Mouse (Mus musculus) myocyte (in vitro differentiated cells): ENCODE measurements around the gene Prkch. TPM values are rescaled to one million over a fixed set of nuclear protein-coding genes. Genes with fewer than 3 reads are reported as not detected.

Source experiments
- H3K27me3 ChIP-seq: one replicate; pipeline ENCODE4 v1.6.1; 2011; ENCODE audit not compliant: control insufficient read depth, insufficient read depth, insufficient read length
- H3K36me3 ChIP-seq: one replicate; pipeline ENCODE4 v1.6.1; 2011; ENCODE audit not compliant: control insufficient read depth, insufficient read depth
- H3K4me2 ChIP-seq: one replicate; pipeline ENCODE4 v1.6.1; 2011; ENCODE audit warnings: low read depth, control low read depth
- H3K4me3 ChIP-seq: one replicate; pipeline ENCODE4 v1.5.1; 2011; ENCODE audit warnings: mild to moderate bottlenecking, control low read depth, moderate library complexity
- H3K79me2 ChIP-seq: one replicate; pipeline ENCODE4 v1.6.1; 2011; ENCODE audit not compliant: control insufficient read depth, insufficient read depth
- H3ac ChIP-seq: one replicate; pipeline ENCODE4 v1.6.1; 2011; ENCODE audit not compliant: control insufficient read depth, insufficient read length
- CEBPB ChIP-seq: IDR thresholded peaks from 2 replicates; pipeline ENCODE4 v1.6.1; 2011; ENCODE audit warnings: mild to moderate bottlenecking, moderate library complexity; ENCODE audit not compliant: poor library complexity, insufficient read depth, severe bottlenecking
- E2F4 ChIP-seq: IDR thresholded peaks from one replicate; pipeline ENCODE4 v1.6.1; 2011; ENCODE audit warnings: mild to moderate bottlenecking, control low read depth, moderate library complexity; ENCODE audit not compliant: insufficient read depth
- MAX ChIP-seq: IDR thresholded peaks from one replicate; pipeline ENCODE4 v1.6.1; 2011; ENCODE audit warnings: low read depth, mild to moderate bottlenecking, control low read depth
- MYOD1 ChIP-seq, 3 experiments: IDR thresholded peaks; one replicate each; pipeline ENCODE4 v1.6.1; 2011; ENCODE audit warnings: control low read depth in 2 of 3, low read depth in 2 of 3, mild to moderate bottlenecking in 2 of 3, moderate library complexity in 1 of 3; ENCODE audit not compliant: insufficient read length in 2 of 3, control insufficient read depth in 1 of 3
- MYOG ChIP-seq, 3 experiments: IDR thresholded peaks; one replicate each; pipeline ENCODE4 v1.6.1; 2011; ENCODE audit warnings: control low read depth in 2 of 3, low read depth in 2 of 3, mild to moderate bottlenecking in 2 of 3; ENCODE audit not compliant: insufficient read length in 2 of 3, control insufficient read depth in 1 of 3, insufficient read depth in 1 of 3
- POLR2A ChIP-seq: IDR thresholded peaks from one replicate; pipeline ENCODE4 v1.6.1; 2011; ENCODE audit warnings: low read depth, mild to moderate bottlenecking, control low read depth, moderate library complexity; ENCODE audit not compliant: insufficient read length
- POLR2AphosphoS2 ChIP-seq: IDR thresholded peaks from one replicate; pipeline ENCODE4 v1.6.1; 2011; ENCODE audit warnings: low read depth, control low read depth; ENCODE audit not compliant: insufficient read length
- REST ChIP-seq: IDR thresholded peaks from one replicate; pipeline ENCODE4 v1.6.1; 2011; ENCODE audit warnings: mild to moderate bottlenecking, control low read depth, moderate library complexity; ENCODE audit not compliant: insufficient read depth, insufficient read length
- SRF ChIP-seq: IDR thresholded peaks from one replicate; pipeline ENCODE4 v1.6.1; 2011; ENCODE audit warnings: low read depth; ENCODE audit not compliant: control insufficient read depth, insufficient read length
- TCF12 ChIP-seq: IDR thresholded peaks from one replicate; pipeline ENCODE4 v1.6.1; 2011; ENCODE audit warnings: mild to moderate bottlenecking, control low read depth; ENCODE audit not compliant: poor library complexity, insufficient read depth, severe bottlenecking
- TCF3 ChIP-seq: IDR thresholded peaks from one replicate; pipeline ENCODE4 v1.6.1; 2011; ENCODE audit warnings: low read depth, control low read depth; ENCODE audit not compliant: insufficient read length
- USF1 ChIP-seq: IDR thresholded peaks from one replicate; pipeline ENCODE4 v1.6.1; 2011; ENCODE audit warnings: low read depth, mild to moderate bottlenecking, control low read depth, moderate library complexity
- polyA plus RNA-seq: library from polyadenylated mRNA; unstranded; fragments of >200 nt; fragmentation: generic; extraction: Trizol; gene quantifications from one replicate; pipeline ENCODE4 v1.2.1, GENCODE M21; 2012; ENCODE audit warnings: missing spikeins

Prkch gene
- polyA plus RNA-seq, 1 experiment, result 0.10 TPM

GRCm38 (mm10) chr12:73656568-73657204 lies 72.1 kb downstream of the Prkch start:
- no peak overlapping the region for H3K4me2 ChIP-seq
- no peak overlapping the region for H3K4me3 ChIP-seq
- H3K79me2 ChIP-seq, result no peaks in the 10 kb centered on the region
- H3K27me3 ChIP-seq, result peaks cover 42% of the 10 kb centered on the region
- TF ChIP-seq MYOG (IDR thresholded peaks at IDR 0.05; ENCODE audit: control insufficient read depth in 1 of 3, insufficient read depth in 1 of 3, insufficient read length in 2 of 3, low read depth in 2 of 3) (no peak), CEBPB (no peak), POLR2AphosphoS2 (no peak), POLR2A (no peak), MYOD1 (IDR thresholded peaks at IDR 0.05; ENCODE audit: control insufficient read depth in 1 of 3, insufficient read length in 2 of 3, low read depth in 2 of 3) (no peak), E2F4 (no peak), USF1 (no peak), REST (no peak), MAX (no peak), TCF12 (no peak), SRF (no peak), TCF3 (no peak)
- H3ac ChIP-seq, result no peak overlapping the region
- no peaks in the 10 kb centered on the region for H3K36me3 ChIP-seq

DNA sequence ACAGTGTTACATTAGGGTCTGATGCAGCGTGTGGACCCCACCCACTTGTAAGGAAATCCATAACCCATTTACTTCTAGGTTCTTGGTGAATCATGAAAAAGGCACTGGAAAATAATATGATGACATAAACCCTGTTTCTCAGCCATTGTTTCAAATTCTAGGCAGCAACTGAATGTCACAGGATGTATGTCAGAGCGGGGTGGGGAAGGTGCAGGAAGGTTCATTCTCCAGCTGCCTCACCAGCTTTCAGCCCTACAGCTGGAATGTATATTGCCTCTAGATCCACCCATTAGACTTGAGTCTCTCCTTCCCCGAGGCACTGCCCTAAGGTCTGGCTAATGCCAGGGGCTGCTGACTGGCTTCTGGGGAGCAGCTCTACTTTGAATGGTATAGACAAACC lies 78.8 kb downstream of the Prkch start:
- no peak overlapping the region for H3K4me3 ChIP-seq
- TF ChIP-seq E2F4 (no peak), REST (no peak), SRF (no peak), POLR2AphosphoS2 (no peak), MYOD1 (IDR thresholded peaks at IDR 0.05; ENCODE audit: control insufficient read depth in 1 of 3, insufficient read length in 2 of 3, low read depth in 2 of 3) (no peak), MAX (no peak), MYOG (IDR thresholded peaks at IDR 0.05; ENCODE audit: control insufficient read depth in 1 of 3, insufficient read depth in 1 of 3, insufficient read length in 2 of 3, low read depth in 2 of 3) (no peak), USF1 (no peak), TCF12 (no peak), TCF3 (no peak), CEBPB (no peak), POLR2A (no peak)
- no peak overlapping the region for H3ac ChIP-seq
- peaks cover 40% of the 10 kb centered on the region for H3K27me3 ChIP-seq
- H3K4me2 ChIP-seq, result no peak overlapping the region
- H3K79me2 ChIP-seq, result no peaks in the 10 kb centered on the region
- H3K36me3 ChIP-seq, result no peaks in the 10 kb centered on the region

DNA sequence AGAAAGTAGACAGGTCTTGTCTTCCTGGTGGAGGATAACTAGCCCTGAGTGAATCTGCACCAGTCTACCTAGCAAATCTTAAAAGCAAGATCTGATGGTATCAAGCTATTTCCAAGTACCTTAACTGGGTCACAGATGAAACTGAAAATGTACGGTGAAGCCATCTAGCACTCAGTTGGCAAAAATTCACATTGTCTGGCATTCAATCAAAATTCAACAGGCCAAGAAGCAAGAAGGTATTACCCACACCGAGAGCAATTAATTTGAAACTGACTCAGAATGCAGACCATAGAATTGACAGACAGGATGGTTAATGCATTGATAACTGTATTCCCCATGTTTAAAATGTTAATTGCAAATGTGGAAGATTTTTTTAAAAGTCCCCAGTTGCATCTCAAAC lies 82.1 kb downstream of the Prkch start:
- H3K36me3 ChIP-seq, result no peaks in the 10 kb centered on the region
- H3ac ChIP-seq, result no peak overlapping the region
- H3K4me3 ChIP-seq, result no peak overlapping the region
- TF ChIP-seq CEBPB (no peak), SRF (no peak)
- no peaks in the 10 kb centered on the region for H3K79me2 ChIP-seq
- H3K27me3 ChIP-seq, result peaks cover 27% of the 10 kb centered on the region
- no peak overlapping the region for H3K4me2 ChIP-seq

DNA sequence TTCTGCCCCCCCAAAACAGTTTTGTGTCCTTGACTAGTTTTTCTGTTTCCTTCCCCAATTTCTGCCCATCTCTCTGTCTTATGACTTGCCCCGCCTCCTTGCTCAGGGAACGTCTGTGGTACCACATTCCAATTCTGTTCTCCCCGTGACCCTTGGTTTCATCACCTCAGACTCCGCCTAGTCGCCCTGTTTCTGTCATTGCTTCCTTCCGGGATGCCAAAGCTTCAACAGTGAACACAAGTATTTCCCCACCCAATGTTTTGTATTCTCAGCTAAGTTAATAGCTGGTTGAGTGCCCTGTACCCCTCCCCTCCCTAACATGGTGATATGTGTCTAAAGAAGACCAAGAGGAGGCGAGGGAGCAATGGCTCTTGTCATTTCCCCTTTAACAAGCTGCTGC lies 83.0 kb downstream of the Prkch start:
- Histone ChIP-seq H3K36me3 (no peaks in the 10 kb centered on the region), H3K79me2 (no peaks in the 10 kb centered on the region), H3K4me3 (no peak overlapping the region), H3K4me2 (no peak overlapping the region), H3K27me3 (peaks cover 18% of the 10 kb centered on the region), H3ac (no peak overlapping the region)
- TF ChIP-seq TCF12 (no peak), TCF3 (no peak), MYOG (IDR thresholded peaks at IDR 0.05; ENCODE audit: control insufficient read depth in 1 of 3, insufficient read depth in 1 of 3, insufficient read length in 2 of 3, low read depth in 2 of 3) (no peak), USF1 (no peak), CEBPB (no peak), POLR2A (no peak), REST (no peak), E2F4 (no peak), POLR2AphosphoS2 (no peak), SRF (no peak), MAX (no peak), MYOD1 (IDR thresholded peaks at IDR 0.05; ENCODE audit: control insufficient read depth in 1 of 3, insufficient read length in 2 of 3, low read depth in 2 of 3) (no peak)

DNA sequence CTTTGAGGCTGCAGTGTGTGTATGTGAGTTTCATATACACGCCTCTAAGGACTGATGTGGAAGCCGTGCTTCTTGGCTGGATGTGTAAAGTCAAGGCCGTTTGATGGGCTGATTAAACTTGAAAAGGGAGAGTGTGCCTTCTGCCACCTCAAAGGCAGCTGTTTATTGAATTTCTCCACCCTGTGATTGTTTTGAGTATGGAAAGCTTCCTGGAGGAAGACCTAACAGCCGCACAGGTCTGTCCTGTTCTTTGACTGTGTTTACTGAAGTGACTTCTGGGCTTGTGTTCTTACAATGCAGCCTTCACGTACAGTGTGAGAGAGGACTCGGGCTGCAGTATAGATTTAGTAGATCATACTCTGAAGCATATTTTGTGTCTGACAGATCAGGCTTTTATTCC lies 86.1 kb downstream of the Prkch start:
- Histone ChIP-seq H3K4me3 (no peak overlapping the region), H3K36me3 (no peaks in the 10 kb centered on the region), H3K27me3 (peaks cover 16% of the 10 kb centered on the region), H3K79me2 (no peaks in the 10 kb centered on the region), H3ac (no peak overlapping the region), H3K4me2 (no peak overlapping the region)
- TF ChIP-seq USF1 (no peak), MYOG (IDR thresholded peaks at IDR 0.05; ENCODE audit: control insufficient read depth in 1 of 3, insufficient read depth in 1 of 3, insufficient read length in 2 of 3, low read depth in 2 of 3) (no peak), TCF12 (no peak), MYOD1 (IDR thresholded peaks at IDR 0.05; ENCODE audit: control insufficient read depth in 1 of 3, insufficient read length in 2 of 3, low read depth in 2 of 3) (no peak), REST (no peak), POLR2A (no peak), MAX (no peak), SRF (no peak), E2F4 (no peak)
